Mouse (Mus musculus): ENCODE measurements around the gene Ptprh. TPM values are rescaled to one million over a fixed set of nuclear protein-coding genes. Genes with fewer than 3 reads are reported as not detected.
A peak's percentile ranks its signal among the peaks of the same experiment; 100 is the strongest.

Gene Ptprh
- polyA plus RNA-seq, 1 experiment from 2014 or later = 0.13 TPM

GRCm38 (mm10) chr7:4562660-4563059, 41.2 kb downstream of the Ptprh start:
- 89% methylated on average over 3 of the region's 3 CpGs for WGBS
- Histone ChIP-seq H3K36me3 (ENCODE audit: insufficient read depth, low read length) (no peaks in the 10 kb centered on the region), H3K27me3 (ENCODE audit: insufficient read depth, low read length) (no peaks in the 10 kb centered on the region), H3K9ac (ENCODE audit: low read depth, low read length) (no peak overlapping the region), H3K4me3 (replicated peaks; ENCODE audit: low read depth, low read length) (no peak overlapping the region), H3K4me1 (replicated peaks; ENCODE audit: insufficient read depth, low read length) (no peaks in the 10 kb centered on the region), H3K4me2 (ENCODE audit: low read length) (no peak overlapping the region), H3K9me3 (replicated peaks; ENCODE audit: low read length) (no peaks in the 10 kb centered on the region), H3K27ac (no peak overlapping the region)
- no peak for DNase-seq (ENCODE audit: low spot score)
- no peak for TF ChIP-seq CTCF (IDR thresholded peaks at IDR 0.05; ENCODE audit: low read depth)
- no peak for ATAC-seq (replicated peaks; ENCODE audit: low FRiP score, low read depth)

- H3K36me3 ChIP-seq (ENCODE audit: insufficient read depth, low read length) = no peaks in the 10 kb centered on the region
- no peak overlapping the region for H3K4me2 ChIP-seq (ENCODE audit: low read length)
- no peak for TF ChIP-seq CTCF (IDR thresholded peaks at IDR 0.05; ENCODE audit: low read depth)
- DNase-seq (ENCODE audit: low spot score) (no peak), ATAC-seq (replicated peaks; ENCODE audit: low FRiP score, low read depth) (no peak)
- H3K4me3 ChIP-seq (replicated peaks; ENCODE audit: low read depth, low read length) = no peak overlapping the region
- no peaks in the 10 kb centered on the region for H3K9me3 ChIP-seq (replicated peaks; ENCODE audit: low read length)
- WGBS = 61% methylated on average over 6 of the region's 6 CpGs
- H3K27ac ChIP-seq = no peak overlapping the region
- no peak overlapping the region for H3K9ac ChIP-seq (ENCODE audit: low read depth, low read length)
- no peaks in the 10 kb centered on the region for H3K4me1 ChIP-seq (replicated peaks; ENCODE audit: insufficient read depth, low read length)
- H3K27me3 ChIP-seq (ENCODE audit: insufficient read depth, low read length) = no peaks in the 10 kb centered on the region
Observed at GRCm38 (mm10) chr7:4557167-4557560, 46.7 kb downstream of the Ptprh start.

GRCm38 (mm10) chr7:4556256-4557166, 47.3 kb downstream of the Ptprh start:
- ATAC-seq (replicated peaks; ENCODE audit: low FRiP score, low read depth) = peak; percentile 85
- Histone ChIP-seq H3K27ac (no peak overlapping the region), H3K9ac (ENCODE audit: low read depth, low read length) (no peak overlapping the region), H3K36me3 (ENCODE audit: insufficient read depth, low read length) (no peaks in the 10 kb centered on the region), H3K27me3 (ENCODE audit: insufficient read depth, low read length) (no peaks in the 10 kb centered on the region), H3K4me3 (replicated peaks; ENCODE audit: low read depth, low read length) (no peak overlapping the region), H3K4me1 (replicated peaks; ENCODE audit: insufficient read depth, low read length) (no peaks in the 10 kb centered on the region), H3K4me2 (ENCODE audit: low read length) (no peak overlapping the region), H3K9me3 (replicated peaks; ENCODE audit: low read length) (no peaks in the 10 kb centered on the region)
- TF ChIP-seq CTCF (IDR thresholded peaks at IDR 0.05; ENCODE audit: low read depth) = peak; percentile 97
- DNase-seq (ENCODE audit: low spot score) = peak; percentile 94
- 22% methylated on average over 15 of the region's 15 CpGs for WGBS

- peaks cover 7% of the 10 kb centered on the region; the same call in 1 of the 2 replicates for H3K4me1 ChIP-seq (replicated peaks; ENCODE audit: insufficient read depth, low read length)
- peak; percentile 38; the same call in 1 of the 2 replicates for ATAC-seq (replicated peaks; ENCODE audit: low FRiP score, low read depth)
Observed at GRCm38 (mm10) chr7:4547221-4547641, 56.6 kb downstream of the Ptprh start, which contains the start of gene Syt5. TSS of gene Syt5 (minus strand) at chr7:4547541.

GRCm38 (mm10) chr7:4546591-4547131, 57.2 kb downstream of the Ptprh start:
- no peaks in the 10 kb centered on the region for H3K9me3 ChIP-seq (replicated peaks; ENCODE audit: low read length)
- no peaks in the 10 kb centered on the region for H3K27me3 ChIP-seq (ENCODE audit: insufficient read depth, low read length)
- peak overlapping the region; percentile 71 for H3K4me2 ChIP-seq (ENCODE audit: low read length)
- no peak overlapping the region for H3K27ac ChIP-seq
- WGBS = 1% methylated on average over 26 of the region's 26 CpGs
- no peak; the same call in 1 of the 2 replicates for TF ChIP-seq CTCF (IDR thresholded peaks at IDR 0.05; ENCODE audit: low read depth)
- H3K36me3 ChIP-seq (ENCODE audit: insufficient read depth, low read length) = no peaks in the 10 kb centered on the region
- peak; percentile 41 for DNase-seq (ENCODE audit: low spot score)
- peak; percentile 87 for ATAC-seq (replicated peaks; ENCODE audit: low FRiP score, low read depth)
- H3K9ac ChIP-seq (ENCODE audit: low read depth, low read length) = no peak overlapping the region
- peak overlapping the region; percentile 24 for H3K4me3 ChIP-seq (replicated peaks; ENCODE audit: low read depth, low read length)
- peaks cover 7% of the 10 kb centered on the region; the same call in 1 of the 2 replicates for H3K4me1 ChIP-seq (replicated peaks; ENCODE audit: insufficient read depth, low read length)

More at GRCm38 (mm10) chr7:4547221-4547641, 56.6 kb downstream of the Ptprh start, which contains the start of gene Syt5:
- Histone ChIP-seq H3K27me3 (ENCODE audit: insufficient read depth, low read length) (no peaks in the 10 kb centered on the region), H3K36me3 (ENCODE audit: insufficient read depth, low read length) (no peaks in the 10 kb centered on the region), H3K27ac (no peak within 1 kb of the TSS), H3K4me3 (replicated peaks; ENCODE audit: low read depth, low read length) (peak within 1 kb of the TSS; percentile 24), H3K4me2 (ENCODE audit: low read length) (peak within 1 kb of the TSS; percentile 71), H3K9ac (ENCODE audit: low read depth, low read length) (no peak within 1 kb of the TSS), H3K9me3 (replicated peaks; ENCODE audit: low read length) (no peaks in the 10 kb centered on the region)
- DNase-seq (ENCODE audit: low spot score) = no peak
- TF ChIP-seq CTCF (IDR thresholded peaks at IDR 0.05; ENCODE audit: low read depth) = no peak
- 8% methylated on average over 33 of the region's 33 CpGs for WGBS

GRCm38 (mm10) chr7:4546050-4546449, 57.8 kb downstream of the Ptprh start:
- Histone ChIP-seq H3K27me3 (ENCODE audit: insufficient read depth, low read length) (no peaks in the 10 kb centered on the region), H3K4me3 (replicated peaks; ENCODE audit: low read depth, low read length) (no peak overlapping the region), H3K27ac (no peak overlapping the region), H3K9ac (ENCODE audit: low read depth, low read length) (no peak overlapping the region), H3K4me1 (replicated peaks; ENCODE audit: insufficient read depth, low read length) (peaks cover 7% of the 10 kb centered on the region; the same call in 1 of the 2 replicates), H3K9me3 (replicated peaks; ENCODE audit: low read length) (no peaks in the 10 kb centered on the region), H3K4me2 (ENCODE audit: low read length) (0 out of 2 replicates have a peak overlapping the region, but pooled peaks have one; percentile 71), H3K36me3 (ENCODE audit: insufficient read depth, low read length) (no peaks in the 10 kb centered on the region)
- 77% methylated on average over 15 of the region's 15 CpGs for WGBS
- no peak for ATAC-seq (replicated peaks; ENCODE audit: low FRiP score, low read depth)
- DNase-seq (ENCODE audit: low spot score) = no peak
- TF ChIP-seq CTCF (IDR thresholded peaks at IDR 0.05; ENCODE audit: low read depth) = no peak

Data from kidney, postnatal 0 days (tissue).